Mouse (Mus musculus): Measurements from ENCODE around the gene Gm17509.

DNA sequence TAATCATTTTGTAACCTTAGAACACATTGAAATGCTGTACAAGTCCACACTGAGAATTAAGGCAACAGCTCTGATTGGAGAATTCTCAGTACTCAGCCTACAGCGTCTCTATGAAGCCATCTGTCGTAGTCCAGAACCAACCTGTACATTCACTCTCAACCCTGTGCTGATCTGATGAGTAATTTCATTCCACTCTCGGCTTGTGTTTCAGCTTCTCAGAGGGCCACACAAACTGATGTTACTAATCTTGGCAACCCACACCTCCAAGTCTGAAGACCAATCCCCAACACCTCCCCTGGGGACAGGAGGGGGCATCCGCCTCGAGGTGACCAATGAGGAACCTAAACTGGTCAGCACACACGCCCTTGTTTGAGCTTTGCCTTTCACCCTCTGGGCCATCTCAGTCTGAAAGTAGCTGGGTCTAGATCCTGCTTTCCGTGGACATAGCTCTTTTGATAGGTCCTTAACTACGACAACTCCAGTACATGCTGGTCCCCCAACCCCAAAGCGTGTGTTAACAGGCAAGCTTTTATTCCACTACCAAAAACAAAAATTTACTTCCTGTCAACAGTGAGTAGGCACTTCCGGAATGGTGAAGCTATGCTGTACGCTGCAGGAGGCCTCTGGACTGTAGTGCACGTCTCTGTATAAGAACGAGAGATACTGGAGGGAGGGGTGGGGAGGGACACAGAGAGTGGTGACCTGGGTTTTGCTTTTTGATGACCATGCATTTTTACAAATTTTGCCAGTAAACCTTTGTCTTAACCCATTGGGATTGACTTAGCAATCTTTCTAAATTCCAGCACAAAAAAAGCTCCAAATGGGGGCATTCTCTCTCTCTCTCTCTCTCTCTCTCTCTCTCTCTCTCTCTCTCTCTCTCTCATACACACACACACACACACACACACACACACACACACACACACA is 25.0 kb downstream of the Gm17509 start:
- TF ChIP-seq CTCF (IDR thresholded peaks at IDR 0.05; ENCODE audit: low read depth, low read length): no peak
- TF ChIP-seq POLR2A (IDR thresholded peaks at IDR 0.05; ENCODE audit: extremely low read depth, insufficient read depth, low read length): no peak
